Mouse (Mus musculus) neural tube, embryonic 14.5 days (tissue): ENCODE results near the gene Gm44502. TPM values are rescaled to one million over a fixed set of nuclear protein-coding genes. Genes with fewer than 3 reads are reported as not detected.

Source experiments
- polyA plus RNA-seq: library from polyadenylated mRNA; unstranded; fragments of >200 nt; fragmentation: Nextera tagmentation; extraction: Ambion mirVana; gene quantifications from 2 replicates; pipeline ENCODE4 v1.2.1, GENCODE M21; 2014

The Gm44502 gene
- polyA plus RNA-seq, 1 experiment from 2014 or later: 0.20 TPM

Other genes starting within 250 kb of the Gm44502 start
- 66.4 and 100 TPM in 2 replicates for gene Plxnb2, start 248.9 kb downstream of the Gm44502 start, polyA plus RNA-seq
- 83.0 and 94.5 TPM in 2 replicates for gene Dennd6b, start 233.2 kb downstream of the Gm44502 start, polyA plus RNA-seq
- 85.5 and 92.7 TPM in 2 replicates for gene Ppp6r2, start 218.1 kb downstream of the Gm44502 start, polyA plus RNA-seq
- gene Sbf1, start 114.4 kb downstream of the Gm44502 start, polyA plus RNA-seq: 108 and 122 TPM in 2 replicates
- not detected in 2 replicates for gene Adm2, start 107.0 kb downstream of the Gm44502 start, polyA plus RNA-seq
- gene Miox, start 95.3 kb downstream of the Gm44502 start, polyA plus RNA-seq: not detected in 2 replicates
- 19.8 and 28.6 TPM in 2 replicates for gene Lmf2, start 74.0 kb downstream of the Gm44502 start, polyA plus RNA-seq
- 89.5 and 90.2 TPM in 2 replicates for gene Ncaph2, start 74.0 kb downstream of the Gm44502 start, polyA plus RNA-seq
- gene Sco2, start 55.9 kb downstream of the Gm44502 start, polyA plus RNA-seq: 20.0 and 24.3 TPM in 2 replicates
- gene Tymp, start 52.7 kb downstream of the Gm44502 start, polyA plus RNA-seq: 3.5 and 3.7 TPM in 2 replicates
- 1.3 TPM in 2 replicates for gene Odf3b, start 50.4 kb downstream of the Gm44502 start, polyA plus RNA-seq
- gene Klhdc7b, start 44.8 kb downstream of the Gm44502 start, polyA plus RNA-seq: 0.07 TPM in 1 of 2 replicates, not detected in the other
- not detected in 2 replicates for gene Syce3, start 19.2 kb downstream of the Gm44502 start, polyA plus RNA-seq
- gene Cpt1b, start 3.8 kb downstream of the Gm44502 start, polyA plus RNA-seq: 1.2 and 1.4 TPM in 2 replicates
- gene C730034F03Rik, start 107 bp downstream of the Gm44502 start, polyA plus RNA-seq: 5.8 and 6.4 TPM in 2 replicates
- gene Chkb, start 212 bp upstream of the Gm44502 start, polyA plus RNA-seq: 76.5 and 80.9 TPM in 2 replicates
- 64.5 and 73.1 TPM in 2 replicates for gene Mapk8ip2, start 24.2 kb upstream of the Gm44502 start, polyA plus RNA-seq
- gene Arsa, start 47.7 kb upstream of the Gm44502 start, polyA plus RNA-seq: 17.3 and 18.9 TPM in 2 replicates
- 7.4 and 10.1 TPM in 2 replicates for gene Shank3, start 69.9 kb upstream of the Gm44502 start, polyA plus RNA-seq
- gene Acr, start 138.6 kb upstream of the Gm44502 start, polyA plus RNA-seq: 2.0 and 2.6 TPM in 2 replicates
- 80.3 and 99.6 TPM in 2 replicates for gene Rabl2, start 162.2 kb upstream of the Gm44502 start, polyA plus RNA-seq